Mouse (Mus musculus): Measurements from ENCODE around the gene Serinc2. TPM values are rescaled to one million over a fixed set of nuclear protein-coding genes. Genes with fewer than 3 reads are reported as not detected.
A peak's percentile ranks its signal among the peaks of the same experiment; 100 is the strongest.

Serinc2 gene
- total and polyA plus RNA-seq, 3 experiments: 0.08 to 0.20 TPM; not detected in 1

- no peaks in the 10 kb centered on the region for H3K9me3 ChIP-seq (replicated peaks; ENCODE audit: low read length)
- DNase-seq (ENCODE audit: extremely low read depth): peak; percentile 42
- H3K27ac ChIP-seq (ENCODE audit: insufficient read depth, low read depth): no peak overlapping the region
- H3K79me2 ChIP-seq (replicated peaks; ENCODE audit: control insufficient read depth, extremely low read depth, insufficient read depth, poor library complexity, severe bottlenecking): no peaks in the 10 kb centered on the region
- peaks cover 49% of the 10 kb centered on the region for H3K27me3 ChIP-seq (replicated peaks)
- no peak overlapping the region for H3K9ac ChIP-seq (ENCODE audit: insufficient read depth, low read depth)
- H3K4me1 ChIP-seq (ENCODE audit: control insufficient read depth in 1 of 2, insufficient read depth in 2 of 2): peaks cover 10 to 23% of the 10 kb centered on the region in 2 experiments
- H3K4me2 ChIP-seq (ENCODE audit: insufficient read depth, low read depth, poor library complexity, severe bottlenecking): peak overlapping the region; percentile 7; the same call in 1 of the 2 replicates
- no peak overlapping the region for H3K4me3 ChIP-seq (replicated peaks in 1 of 3; ENCODE audit: low read depth in 2 of 3, low read length in 2 of 3, poor library complexity in 1 of 3)
- in situ Hi-C loops (cut with MboI; ENCODE audit: low pct_ligation_motif_present, low pct_unique_long_range_greater_than_20kb, low sequenced_read_pairs): no loop called here
- no peaks in the 10 kb centered on the region for H3K36me3 ChIP-seq (replicated peaks in 1 of 2; ENCODE audit: control insufficient read depth in 1 of 2, insufficient read depth in 1 of 2, low read length in 1 of 2)
- TF ChIP-seq MXI1 (IDR thresholded peaks at IDR 0.05; ENCODE audit: low read depth, low read length): peak; percentile 60; the same call in 1 of the 2 replicates
- no peak for TF ChIP-seq UBTF (IDR thresholded peaks at IDR 0.05; ENCODE audit: low read depth, low read length)
- TF ChIP-seq PAX5 (IDR thresholded peaks at IDR 0.05; ENCODE audit: low read length): no peak
- peak; percentile 66 for TF ChIP-seq CHD2 (IDR thresholded peaks at IDR 0.05; ENCODE audit: low read length)
- TF ChIP-seq BHLHE40 (IDR thresholded peaks at IDR 0.05; ENCODE audit: low read depth, low read length): peak; percentile 76
- peak; percentile 57 for TF ChIP-seq MAX (IDR thresholded peaks at IDR 0.05; ENCODE audit: low read length)
- no peak for TF ChIP-seq MAZ (IDR thresholded peaks at IDR 0.05; ENCODE audit: low read depth, low read length)
- TF ChIP-seq CHD1 (IDR thresholded peaks at IDR 0.05; ENCODE audit: low read depth, low read length): no peak
- no peak for TF ChIP-seq ZC3H11A (IDR thresholded peaks at IDR 0.05; ENCODE audit: low read depth, low read length)
- TF ChIP-seq SIN3A (IDR thresholded peaks at IDR 0.05; ENCODE audit: low read length): no peak
- TF ChIP-seq USF1 (IDR thresholded peaks at IDR 0.05; ENCODE audit: low read depth, low read length): no peak
- TF ChIP-seq POLR2AphosphoS2 (IDR thresholded peaks at IDR 0.05; ENCODE audit: low read depth, low read length): no peak
- TF ChIP-seq SMC3 (IDR thresholded peaks at IDR 0.05; ENCODE audit: low read depth, low read length): no peak
- TF ChIP-seq JUN (IDR thresholded peaks at IDR 0.05; ENCODE audit: insufficient read depth, low read depth, low read length): no peak
- no peak for TF ChIP-seq NRF1 (IDR thresholded peaks at IDR 0.05; ENCODE audit: low read depth, low read length)
- TF ChIP-seq MYC (IDR thresholded peaks at IDR 0.05; ENCODE audit: low read depth, low read length): no peak
- no peak for TF ChIP-seq TBP (conservative IDR thresholded peaks at IDR 0.05; ENCODE audit: low read depth, low read length)
- TF ChIP-seq MEF2A (IDR thresholded peaks at IDR 0.05; ENCODE audit: borderline replicate concordance, low read depth, low read length): no peak
- no peak for TF ChIP-seq ZMIZ1 (IDR thresholded peaks at IDR 0.05; ENCODE audit: low read depth, low read length)
- TF ChIP-seq GABPA (IDR thresholded peaks at IDR 0.05; ENCODE audit: insufficient replicate concordance, low read depth, low read length): no peak
- TF ChIP-seq CTCF (conservative IDR thresholded peaks at IDR 0.05 in 1 of 2, IDR thresholded peaks at IDR 0.05 in 1 of 2; ENCODE audit: low read depth in 2 of 2, low read length in 2 of 2): no peak
- no peak for TF ChIP-seq POLR2A (IDR thresholded peaks at IDR 0.05; ENCODE audit: low read depth, low read length)
- TF ChIP-seq USF2 (conservative IDR thresholded peaks at IDR 0.05; ENCODE audit: low read depth, low read length): no peak
- TF ChIP-seq RCOR1 (conservative IDR thresholded peaks at IDR 0.05; ENCODE audit: low read depth, low read length): no peak
- TF ChIP-seq IRF4 (IDR thresholded peaks at IDR 0.05; ENCODE audit: low read depth, low read length): no peak
- TF ChIP-seq JUND (conservative IDR thresholded peaks at IDR 0.05; ENCODE audit: low read depth, low read length): no peak
- TF ChIP-seq KAT2A (IDR thresholded peaks at IDR 0.05; ENCODE audit: insufficient replicate concordance, low read length): no peak
- dilution Hi-C loops (cut with MboI; ENCODE audit: extremely low pct_ligation_motif_present, extremely low pct_unique_long_range_greater_than_20kb, low sequenced_read_pairs): no loop called here
Observed at GRCm38 (mm10) chr4:130251763-130252162, 27.2 kb downstream of the Serinc2 start.
